Mouse (Mus musculus) 3134 (cell line): ENCODE data around the gene AI837181.
A peak's percentile ranks its signal among the peaks of the same experiment; 100 is the strongest.

Experiments
- DNase-seq: peaks from one replicate; pipeline ENCODE4 v3.0.0-alpha.2; 2011; ENCODE audit warnings: low spot score; ENCODE audit not compliant: insufficient read length; ENCODE audit errors: extremely low read depth

Gene AI837181

GRCm38 (mm10) chr19:5466916-5467500 is 42.1 kb downstream of the AI837181 start:
- DNase-seq = no peak

- no peak for DNase-seq
Observed at GRCm38 (mm10) chr19:5468374-5468773, 43.4 kb downstream of the AI837181 start, which contains the start of gene Ctsw. Gene Ctsw (minus strand): TSS chr19:5468507.

- no peak for DNase-seq
Observed at GRCm38 (mm10) chr19:5471846-5472245, 46.9 kb downstream of the AI837181 start.

GRCm38 (mm10) chr19:5472857-5473256 is 47.9 kb downstream of the AI837181 start:
- DNase-seq = no peak

GRCm38 (mm10) chr19:5473720-5474119 is 48.8 kb downstream of the AI837181 start, which contains the start of gene Efemp2:
Gene Efemp2 (plus strand): TSS chr19:5473954.
- peak; percentile 93 for DNase-seq

GRCm38 (mm10) chr19:5474281-5475068 is 49.5 kb downstream of the AI837181 start:
- DNase-seq = peak; percentile 72

GRCm38 (mm10) chr19:5475069-5475714 is 50.2 kb downstream of the AI837181 start:
- DNase-seq = peak; percentile 71
